Mouse (Mus musculus) stomach, postnatal 0 days (tissue): Measurements from ENCODE around the gene Pcnx2.

Experiments used
- CTCF ChIP-seq: IDR thresholded peaks from 2 replicates; pipeline ENCODE4 v1.5.1; 2016; ENCODE audit warnings: antibody characterized with exemption, low read depth, mild to moderate bottlenecking, moderate library complexity
- EP300 ChIP-seq: optimal IDR thresholded peaks from 2 replicates; pipeline ENCODE3; 2016; ENCODE audit warnings: antibody characterized with exemption

DNA sequence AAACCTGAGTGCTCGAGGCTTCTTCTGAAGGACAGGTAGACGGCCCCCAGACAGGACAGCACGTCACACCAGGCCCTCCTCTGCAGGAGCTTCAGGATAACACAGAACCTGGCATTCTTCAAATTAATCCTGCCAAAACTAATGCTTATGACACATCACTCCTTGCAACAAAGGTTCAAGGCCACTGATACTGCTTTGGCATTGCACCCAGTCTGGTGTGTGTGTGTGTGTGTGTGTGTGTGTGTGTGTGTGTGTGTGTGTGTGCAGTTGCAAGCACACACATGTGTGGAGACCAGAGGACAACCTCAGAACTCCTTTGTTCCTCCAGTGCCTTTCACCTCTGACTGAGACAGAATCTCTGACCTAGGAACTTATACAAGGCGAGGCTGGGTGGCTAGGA, 15.1 kb upstream of the Pcnx2 start:
- no peak for TF ChIP-seq CTCF
- no peak for TF ChIP-seq EP300
